Mouse (Mus musculus): ENCODE data around the gene Gli3.

DNA sequence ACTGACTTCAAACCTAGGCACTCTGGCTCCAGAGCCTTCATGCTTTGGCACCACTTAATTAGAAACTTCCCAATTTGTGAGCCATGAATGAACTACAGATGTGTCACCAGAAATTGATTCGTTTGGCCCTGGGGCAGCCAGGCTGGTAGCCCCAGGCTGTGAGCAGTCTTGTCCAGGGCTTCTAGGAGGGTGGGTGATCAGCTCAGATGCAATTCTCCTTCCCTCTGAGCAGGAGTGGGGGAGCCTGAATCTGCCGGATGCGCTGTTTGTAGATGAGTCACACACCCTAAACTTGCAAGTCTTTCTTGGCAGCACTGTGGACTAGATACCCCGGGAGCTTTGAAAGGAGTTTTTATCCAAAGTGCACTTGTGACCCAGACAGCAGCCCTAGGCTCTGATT lies 18.7 kb upstream of the Gli3 start:
- no peak for TF ChIP-seq CTCF (IDR thresholded peaks at IDR 0.05; ENCODE audit: low read depth, low read length)
- TF ChIP-seq POLR2A (IDR thresholded peaks at IDR 0.05; ENCODE audit: borderline replicate concordance, low read depth, low read length) = no peak

Data from bone marrow macrophage, adult 2 months (primary cell).